Mouse (Mus musculus) lung, adult 2 months (tissue): ENCODE data around the gene Fbxw2.

Experiments
- CTCF ChIP-seq: fragments of 200-500 bp; IDR thresholded peaks from 2 replicates; pipeline ENCODE4 v1.5.1; 2011; ENCODE audit warnings: mild to moderate bottlenecking, low read length, control low read depth; ENCODE audit not compliant: insufficient read depth
- POLR2A ChIP-seq: fragments of 200-500 bp; IDR thresholded peaks from 2 replicates; pipeline ENCODE4 v1.6.1; 2011; ENCODE audit warnings: low read depth, mild to moderate bottlenecking, control low read depth, low read length, borderline replicate concordance; ENCODE audit errors: extremely low read depth

DNA sequence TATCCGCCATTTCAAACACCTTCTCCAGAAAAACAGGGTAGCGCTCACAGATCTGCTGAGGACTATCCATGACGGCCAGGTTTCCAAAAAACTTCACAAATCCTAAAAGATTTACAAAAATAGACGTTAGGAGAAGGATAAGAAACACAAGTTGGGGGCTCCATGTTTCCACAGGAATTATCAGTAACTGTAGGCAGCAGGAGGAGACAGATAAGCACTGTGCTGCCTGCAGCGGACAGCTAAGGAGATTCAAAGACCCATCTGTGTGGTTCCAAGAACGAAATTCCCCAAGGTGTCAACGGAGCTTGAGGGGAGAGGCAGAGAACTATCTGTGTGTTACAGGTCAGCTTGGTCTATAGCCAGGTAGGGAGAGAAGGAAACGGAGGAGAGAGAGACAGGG lies 31.6 kb upstream of the Fbxw2 start:
- TF ChIP-seq CTCF, result no peak
- no peak for TF ChIP-seq POLR2A
